Mouse (Mus musculus) forelimb bud, embryonic 11.5 days (tissue): ENCODE measurements around the gene Krtap8-1.

ENCODE experiments used
- DNase-seq: peaks from one replicate; pipeline ENCODE4 v3.0.0-alpha.2; 2012; ENCODE audit warnings: low read depth, low spot score

Gene Krtap8-1

DNA sequence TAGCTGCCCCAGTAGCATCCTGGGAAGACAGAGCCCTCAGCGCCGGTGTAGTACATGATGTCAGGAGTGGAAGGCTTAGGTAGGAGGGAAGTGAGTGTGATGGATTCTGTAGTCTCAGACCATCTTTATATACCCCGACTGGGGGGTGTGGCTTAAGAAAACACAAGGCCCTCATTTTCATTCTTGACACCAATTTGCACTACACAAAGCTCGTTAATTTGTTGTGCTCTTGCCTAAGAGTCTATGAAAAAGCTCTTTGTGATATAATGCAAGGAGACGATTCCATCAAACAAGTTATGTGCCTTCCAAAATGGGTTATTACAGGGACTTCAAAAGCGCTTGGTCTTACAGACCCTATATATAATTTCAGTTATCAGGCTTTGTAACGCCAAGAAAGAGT lies at the start of gene Krtap8-1:
TSS of gene Krtap8-1 (minus strand) at position 101 of the 400 bp plus-strand sequence.
- no peak for DNase-seq

DNA sequence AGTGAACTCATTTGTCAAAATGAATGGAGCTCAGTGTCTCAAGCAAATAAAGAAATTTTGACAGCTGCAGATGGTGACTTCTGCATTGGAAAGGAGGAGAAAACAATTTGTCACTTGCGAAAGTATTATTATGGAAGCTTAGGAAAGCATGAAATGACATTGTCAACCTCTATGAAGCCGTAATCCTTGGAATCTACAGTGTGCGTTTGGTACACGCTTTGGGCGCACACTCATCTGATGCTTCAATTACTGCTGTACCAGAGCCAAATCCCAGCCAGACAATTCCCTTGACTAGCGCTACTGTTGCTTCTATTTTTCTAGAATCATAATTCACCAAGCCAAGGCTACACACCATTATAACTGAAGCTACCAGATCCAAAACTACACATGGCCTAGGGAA lies 49.6 kb upstream of the Krtap8-1 start:
- DNase-seq = no peak

DNA sequence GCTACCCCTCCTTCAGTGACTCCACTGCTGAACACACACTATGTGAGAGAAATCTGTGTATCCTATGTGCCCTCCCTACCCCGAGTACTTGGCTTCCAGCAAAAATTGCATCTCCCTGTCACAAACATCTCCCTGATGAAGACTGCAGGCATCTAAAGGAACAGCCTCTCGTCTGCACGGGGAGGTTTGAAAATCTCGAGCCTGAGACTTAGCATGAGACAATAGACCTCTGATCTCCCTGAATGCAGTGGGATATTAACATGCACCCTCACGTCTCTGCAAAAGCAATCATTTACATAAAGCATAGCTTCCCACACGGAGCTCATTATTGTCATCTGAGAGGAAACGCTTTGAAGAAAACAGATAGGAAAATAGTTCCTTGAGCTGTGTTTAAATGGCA lies 42.8 kb upstream of the Krtap8-1 start:
- no peak for DNase-seq

DNA sequence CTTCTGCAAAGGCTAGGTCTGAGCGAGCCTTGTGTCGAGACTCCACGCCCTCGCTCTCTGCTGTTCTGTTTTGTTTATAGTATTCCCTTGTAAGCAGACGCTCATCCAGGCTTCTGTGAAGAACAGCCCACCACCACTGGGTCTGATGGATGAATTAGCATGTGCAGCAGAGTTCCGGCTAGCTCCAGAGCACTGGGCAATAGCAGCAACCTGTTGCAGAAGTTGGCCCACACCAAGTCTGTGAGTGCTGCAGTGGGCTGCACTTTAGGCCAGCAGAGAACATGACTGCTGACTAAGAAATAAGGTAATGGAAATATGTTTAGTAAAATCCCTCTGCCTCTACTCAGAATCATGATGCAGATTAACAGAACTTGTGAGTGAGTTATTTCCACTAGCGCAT lies 42.1 kb upstream of the Krtap8-1 start:
- DNase-seq = no peak

DNA sequence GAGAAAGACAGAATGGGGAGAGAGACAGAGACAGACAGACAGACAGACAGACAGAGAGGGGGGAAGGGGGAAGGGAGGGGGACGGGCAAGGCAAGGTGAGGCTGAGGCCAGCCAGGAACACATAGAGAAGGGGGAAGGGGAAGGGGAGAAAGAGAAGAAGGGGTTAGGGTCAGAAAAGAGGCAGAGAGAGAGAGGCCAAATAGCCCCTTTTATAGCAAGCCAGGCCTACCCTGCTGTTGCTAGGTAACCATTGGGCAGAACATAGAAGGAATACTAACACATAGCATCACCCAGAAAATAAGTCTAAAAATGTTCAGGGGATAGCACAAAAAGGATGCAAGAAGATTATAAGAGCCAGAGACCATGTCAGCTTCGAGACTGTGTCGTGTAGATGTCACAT lies 40.6 kb upstream of the Krtap8-1 start:
- no peak for DNase-seq

DNA sequence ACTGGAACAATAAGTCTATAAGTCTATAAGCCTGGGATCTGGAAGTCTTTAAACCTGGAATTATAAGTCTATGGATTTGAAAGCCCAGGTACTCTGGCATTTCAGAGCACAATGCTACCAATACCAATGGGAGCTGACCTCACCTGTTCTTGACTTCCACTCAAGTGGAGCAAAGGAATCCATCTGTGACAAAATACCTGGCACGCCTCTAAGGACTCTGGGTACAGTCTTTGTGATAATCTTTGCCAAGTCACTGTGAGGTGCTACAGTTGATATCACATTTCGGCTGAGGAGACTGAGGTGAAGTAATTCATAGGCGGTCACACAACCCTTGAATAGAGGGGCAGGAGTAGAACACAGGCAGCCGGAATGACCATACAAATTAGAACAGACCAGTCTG lies 33.2 kb upstream of the Krtap8-1 start:
- no peak for DNase-seq

DNA sequence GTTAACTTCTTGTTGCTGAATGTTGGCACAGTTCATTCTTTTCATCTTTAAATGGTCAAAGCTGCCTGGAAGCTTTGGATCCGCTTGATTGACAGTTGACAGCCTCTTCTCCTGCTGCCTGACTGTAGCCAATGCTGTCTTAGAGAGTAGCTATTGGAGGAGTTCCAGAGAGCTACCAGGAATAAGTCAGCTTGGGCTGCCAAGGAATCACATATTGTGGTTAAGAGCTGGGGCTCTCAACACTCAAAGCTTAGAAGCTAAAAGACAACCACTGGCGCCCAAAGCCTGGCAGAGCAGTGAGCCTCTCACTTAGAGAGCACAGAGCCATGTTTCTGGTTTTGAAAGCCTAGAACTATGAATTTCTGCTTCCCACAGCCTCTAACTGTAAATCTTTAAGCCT lies 32.8 kb upstream of the Krtap8-1 start:
- no peak for DNase-seq

DNA sequence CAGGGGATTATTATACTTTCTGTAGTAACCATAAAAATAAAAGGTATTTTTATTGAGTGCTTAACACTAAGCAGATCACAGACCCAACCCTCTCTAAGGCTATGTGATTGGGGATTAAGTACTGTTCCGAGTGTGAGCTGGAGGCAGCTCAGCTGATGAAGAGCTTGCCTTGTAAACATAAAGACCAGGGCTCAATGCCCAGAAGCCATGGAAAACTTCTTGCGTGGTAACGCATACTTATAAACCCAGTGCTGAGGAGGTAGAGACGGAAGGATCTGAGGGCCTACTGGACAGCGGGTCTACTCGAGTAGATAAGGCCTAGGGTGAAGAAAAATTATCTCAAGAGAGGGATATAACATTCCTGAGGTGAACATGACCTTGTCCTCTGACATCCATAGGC lies 32.3 kb upstream of the Krtap8-1 start:
- no peak for DNase-seq

DNA sequence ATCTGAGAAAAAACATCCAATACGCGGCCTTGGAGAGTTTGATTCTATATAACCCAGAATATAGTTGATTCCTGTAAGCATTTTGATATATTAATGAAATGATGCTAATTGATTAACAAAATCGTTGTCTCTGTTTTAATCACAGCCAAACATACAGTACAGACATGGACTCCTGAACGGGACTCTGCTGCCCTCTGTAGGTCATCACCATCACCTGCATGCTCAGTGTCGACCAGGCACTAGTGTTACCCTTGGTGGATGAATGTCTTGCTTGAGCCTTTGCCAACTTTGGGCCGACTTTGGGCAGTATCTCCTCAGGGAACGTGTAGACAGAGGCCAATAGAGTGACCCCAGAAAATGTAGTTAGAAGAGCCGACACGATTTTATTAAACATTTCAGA lies 29.9 kb upstream of the Krtap8-1 start:
- peak; percentile 43 for DNase-seq

DNA sequence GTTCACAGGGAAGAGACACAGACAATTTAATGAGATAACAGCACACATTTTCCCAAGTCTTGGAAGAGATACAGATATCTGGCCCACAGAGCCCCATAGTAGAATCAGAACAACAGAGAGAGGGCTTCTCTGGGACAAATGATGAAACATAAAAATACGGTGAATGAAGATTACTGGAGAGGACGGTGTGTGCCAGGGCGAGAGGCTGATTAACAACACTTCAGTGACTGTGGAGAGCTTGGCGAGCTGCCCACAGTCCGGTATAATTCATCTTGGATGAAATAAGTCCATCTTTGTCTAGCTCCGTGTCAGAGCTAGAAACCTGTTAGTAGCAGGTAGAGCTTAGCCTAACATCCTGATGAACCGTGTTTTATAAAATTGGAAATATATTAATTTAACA lies 25.7 kb upstream of the Krtap8-1 start:
- DNase-seq = no peak

DNA sequence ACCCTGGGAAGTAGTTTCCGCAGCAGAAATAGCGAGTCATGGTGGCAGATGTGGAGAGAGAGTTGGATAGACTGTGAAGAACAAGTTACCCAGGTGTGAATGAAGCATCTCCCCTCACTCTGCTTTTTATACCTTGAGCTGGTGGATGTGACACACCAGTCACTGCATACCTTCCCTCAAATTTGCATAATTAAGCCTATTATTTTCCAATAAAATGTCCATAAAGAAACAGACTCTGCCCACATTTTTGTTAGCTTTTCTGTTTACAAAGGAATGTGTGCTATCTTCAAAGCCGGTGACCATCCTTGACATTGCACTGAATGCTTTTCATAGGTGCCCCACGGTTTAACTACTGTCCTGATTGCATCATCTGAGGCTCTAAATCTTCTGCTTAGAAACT lies 20.5 kb upstream of the Krtap8-1 start, which contains the start of gene Krtap7-1:
TSS of gene Krtap7-1 (minus strand) at position 101 of the 400 bp plus-strand sequence.
- DNase-seq = no peak

DNA sequence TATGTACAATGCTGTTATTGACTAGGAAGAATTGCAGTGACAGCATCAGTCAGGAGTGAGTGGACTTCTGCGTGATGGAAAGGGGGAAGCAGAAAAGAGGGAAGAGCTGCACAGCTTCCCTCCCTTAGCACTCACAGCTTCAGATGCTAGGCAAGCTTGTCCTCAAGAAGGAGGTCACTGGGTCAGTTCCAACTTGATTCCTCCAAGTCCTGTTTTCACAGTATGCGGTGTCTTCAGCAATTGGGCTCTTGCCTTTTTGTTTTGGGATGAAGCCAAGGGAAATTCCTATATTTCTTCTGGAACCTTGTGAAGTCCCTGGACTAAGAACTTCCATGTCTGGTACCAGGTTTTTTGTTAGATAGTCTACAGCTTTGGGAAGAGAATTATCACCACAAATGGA lies 15.8 kb upstream of the Krtap8-1 start:
- no peak for DNase-seq

DNA sequence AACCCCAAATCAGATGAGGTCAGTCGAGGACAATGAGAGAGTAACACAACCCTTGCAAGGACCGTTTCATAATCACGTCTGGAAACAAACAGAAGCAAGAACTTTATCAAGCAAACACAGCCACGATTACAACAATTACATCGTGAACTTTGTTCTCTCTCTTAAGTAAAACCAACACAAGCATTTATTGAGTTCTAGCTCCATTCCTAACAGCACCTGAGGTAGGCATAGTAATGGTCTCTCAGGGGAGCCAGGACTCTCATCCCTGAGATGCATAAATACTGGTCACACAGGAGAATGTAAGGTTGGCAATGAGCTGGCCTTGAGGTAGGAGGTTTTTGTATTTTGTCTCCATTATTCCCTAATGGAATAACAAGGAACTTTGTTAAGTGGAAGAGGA lies 14.1 kb upstream of the Krtap8-1 start:
- no peak for DNase-seq

DNA sequence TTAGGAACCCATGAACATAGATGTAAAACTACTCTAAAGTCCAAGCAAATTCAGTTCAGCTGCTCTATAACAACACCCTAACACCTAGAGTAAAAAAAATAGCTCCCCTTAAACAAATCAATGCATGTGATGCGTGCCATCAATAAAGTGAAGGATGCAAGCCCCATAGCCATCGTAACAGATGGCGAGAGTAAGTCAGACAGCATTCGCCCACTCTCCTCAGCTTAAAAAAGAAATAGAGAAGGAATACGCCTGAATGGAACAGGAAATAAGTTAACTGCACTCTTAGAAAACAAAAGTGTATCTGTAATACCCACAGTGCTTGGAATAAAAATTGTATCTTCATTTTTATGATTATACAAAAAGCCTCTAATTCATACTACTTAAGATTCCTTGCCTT lies 9.2 kb upstream of the Krtap8-1 start:
- no peak for DNase-seq

DNA sequence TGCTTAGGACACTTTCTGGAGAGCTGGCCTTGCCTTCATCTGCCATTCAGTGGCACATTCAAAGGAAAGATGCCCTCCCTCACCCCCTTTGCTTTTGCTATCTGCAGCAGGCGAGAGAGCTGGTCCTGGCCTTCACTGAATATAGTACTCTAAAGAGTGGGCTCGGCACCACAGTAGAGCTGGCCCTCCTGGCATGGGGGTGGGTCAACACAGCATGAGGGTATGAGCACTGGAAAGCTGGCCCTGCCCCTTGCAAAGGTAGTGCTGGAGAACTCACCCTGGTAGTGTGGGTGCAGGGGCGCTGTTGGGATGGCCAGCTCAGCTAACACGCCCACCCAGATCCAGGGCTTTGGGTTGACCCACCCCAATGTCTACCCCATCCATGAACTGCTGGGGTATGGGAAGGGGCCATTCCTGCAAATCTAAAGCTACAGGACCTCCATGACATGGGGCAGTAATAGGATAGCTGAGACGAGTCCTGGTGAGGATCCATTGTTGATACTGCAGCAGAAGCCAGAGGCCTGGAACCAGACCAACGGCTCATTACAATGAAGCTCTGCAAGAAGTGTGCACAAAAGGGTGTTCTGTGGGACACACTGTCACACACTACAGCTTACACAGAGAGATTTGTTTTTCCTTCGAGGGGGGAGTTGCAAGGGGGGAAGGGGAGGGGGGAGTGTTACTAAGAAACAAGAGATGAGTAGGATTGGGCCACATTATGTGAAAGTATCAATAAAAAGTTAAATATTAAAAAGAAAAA lies 7.8 kb upstream of the Krtap8-1 start:
- no peak for DNase-seq

DNA sequence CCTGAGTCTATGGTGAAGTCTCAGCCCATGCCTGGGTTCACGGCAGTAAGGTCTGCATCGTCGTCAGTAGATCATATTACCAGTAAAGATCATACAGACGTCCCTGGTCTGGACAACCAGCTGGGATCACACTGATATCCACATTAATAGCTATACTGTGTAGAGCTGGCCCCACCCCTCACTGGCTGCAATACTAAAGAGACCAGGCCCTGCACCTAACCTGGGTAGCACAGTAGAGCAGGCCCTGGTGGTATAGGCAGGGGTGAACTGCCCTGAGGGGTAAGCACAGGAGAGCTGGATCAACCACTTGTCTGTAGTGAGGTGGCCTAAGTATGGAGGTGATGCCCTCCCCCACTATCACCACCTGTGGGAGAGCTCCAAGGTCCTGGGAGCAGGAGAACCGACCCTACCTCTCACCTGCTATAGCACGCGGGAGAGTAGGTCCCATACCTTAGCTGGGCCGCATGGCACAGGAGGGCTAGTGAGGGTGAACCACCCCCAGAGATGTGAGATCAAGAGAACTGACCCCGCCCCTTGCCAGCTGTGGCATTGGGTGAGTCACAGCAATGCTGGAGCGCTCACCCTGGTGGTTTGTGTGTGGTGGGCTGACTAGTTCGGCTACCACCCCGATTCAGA lies 10.0 kb downstream of the Krtap8-1 start:
- no peak for DNase-seq

DNA sequence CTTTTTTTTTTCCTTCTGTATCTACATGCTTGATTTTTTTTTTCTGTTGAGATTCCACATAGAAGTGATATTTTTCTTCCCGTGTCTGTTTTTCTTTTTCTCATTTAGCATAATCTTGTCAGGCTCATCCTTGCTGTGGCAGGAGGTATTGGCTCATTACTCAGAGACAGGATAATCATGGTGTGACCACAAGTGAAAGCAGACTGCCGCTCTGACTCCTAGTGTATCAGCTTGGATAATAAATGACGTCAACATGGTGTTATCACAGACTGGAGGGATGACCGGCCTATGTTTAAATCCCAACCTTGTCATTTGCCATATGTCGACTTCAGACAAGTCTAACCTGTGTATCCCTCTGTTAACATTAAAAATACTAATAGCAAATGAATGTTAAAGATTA lies 26.6 kb downstream of the Krtap8-1 start:
- DNase-seq = no peak
